Mouse (Mus musculus) left cerebral cortex, adult 18-20 months (tissue): ENCODE measurements around the gene Kdelr1. TPM values are rescaled to one million over a fixed set of nuclear protein-coding genes. Genes with fewer than 3 reads are reported as not detected.
"Not testable (repeated sequence)": the region's sequence is repeated elsewhere in the genome, so short reads cannot be mapped to it uniquely, and the experiment has no call there.

Experiments
- DNase-seq, 2 experiments: peaks; one replicate each; pipeline ENCODE4 v3.0.0; 2021 to 2022; ENCODE audit warnings: low spot score in 2 of 2, mixed read lengths in 1 of 2
- total RNA-seq, 2 experiments: library from RNA; stranded (reverse); gene quantifications; 2 replicates each; pipeline ENCODE4 v1.2.3; 2021

Gene Kdelr1
- total RNA-seq, 2 experiments from 2014 or later: 69.0 to 76.2 TPM

DNA sequence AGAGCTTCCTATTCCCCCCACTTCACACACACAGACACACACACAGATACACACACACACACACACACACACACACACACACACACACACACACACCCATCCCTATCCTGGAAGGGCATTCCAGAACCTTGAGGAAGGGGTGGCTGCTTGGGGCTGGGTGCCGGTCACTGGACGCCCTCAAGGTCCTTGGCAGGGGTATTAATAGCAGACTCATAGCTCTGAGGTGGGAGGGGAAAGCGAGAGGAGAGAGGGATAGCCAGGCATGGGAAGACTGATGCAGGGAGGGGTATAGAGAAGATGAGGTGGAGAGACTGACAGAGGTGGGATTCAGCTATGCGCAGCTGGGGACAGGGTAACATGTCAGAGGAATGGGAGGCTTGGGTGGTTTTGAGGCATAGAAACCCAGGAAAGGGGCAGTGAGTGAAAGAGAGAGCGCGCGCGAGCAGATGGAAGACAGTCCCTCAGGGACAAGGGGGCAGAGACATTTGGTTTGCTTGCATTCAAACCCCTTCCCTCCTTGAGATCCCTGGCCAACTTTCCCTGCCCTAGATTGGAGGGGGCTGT, 3.4 kb upstream of the Kdelr1 start:
- DNase-seq: no peak

DNA sequence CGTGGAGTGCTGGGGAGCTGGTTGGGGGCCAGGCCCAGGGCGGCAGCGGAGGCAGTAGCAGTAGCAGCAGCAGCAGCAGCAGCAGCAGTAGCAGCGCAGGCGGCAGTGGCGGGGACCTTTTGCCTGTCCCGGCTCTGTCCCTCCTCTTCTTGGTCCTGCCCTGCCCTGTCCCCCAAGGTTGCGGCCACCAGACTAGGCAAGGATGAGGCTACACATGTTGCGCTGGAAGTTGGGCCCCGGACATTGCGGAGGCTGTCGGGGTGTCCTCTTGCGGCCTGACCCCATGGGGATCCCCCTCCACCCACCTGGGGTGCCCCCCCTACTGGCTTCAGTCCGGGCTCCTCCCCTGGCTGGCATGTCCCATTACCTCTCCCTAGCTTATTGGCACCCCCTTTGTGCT, 2.8 kb upstream of the Kdelr1 start:
- no peak for DNase-seq

DNA sequence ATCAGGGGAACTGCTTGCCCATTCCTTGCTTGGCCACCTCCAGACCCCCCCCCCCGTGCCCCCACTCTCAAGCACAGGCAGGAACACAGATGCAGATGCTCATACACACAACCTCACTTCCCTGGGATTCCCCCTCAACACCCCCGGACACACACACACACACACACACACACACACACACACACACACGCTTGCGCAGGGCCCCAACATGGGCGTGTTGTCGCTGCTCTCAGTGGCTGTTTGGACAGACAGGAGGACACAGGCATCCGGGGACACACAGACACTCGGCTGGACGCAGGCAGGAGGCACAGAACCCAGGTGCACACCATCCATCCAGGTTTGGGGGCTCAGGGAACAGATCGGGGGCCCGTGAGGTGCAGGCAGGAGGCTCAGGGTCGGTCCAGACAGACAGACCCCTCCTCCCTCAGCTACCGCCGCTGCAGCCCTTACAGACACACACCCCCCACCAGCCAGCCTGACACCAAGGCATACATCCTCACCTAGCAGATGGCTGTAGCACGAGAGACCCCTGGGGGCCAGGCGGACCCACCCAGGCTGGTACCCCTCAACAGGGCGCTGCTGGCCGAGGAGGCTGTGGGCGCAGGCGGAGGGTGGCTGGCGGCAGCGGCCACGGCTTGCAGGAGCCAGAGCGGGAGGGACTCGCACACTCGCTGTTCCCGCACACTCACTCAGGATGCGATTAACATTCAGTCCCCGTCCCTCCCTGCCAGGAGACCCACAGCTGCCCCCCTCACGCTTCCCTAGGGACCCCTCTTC, 2.1 kb upstream of the Kdelr1 start:
- DNase-seq: peak in 1 of 2 experiments; percentile 12

DNA sequence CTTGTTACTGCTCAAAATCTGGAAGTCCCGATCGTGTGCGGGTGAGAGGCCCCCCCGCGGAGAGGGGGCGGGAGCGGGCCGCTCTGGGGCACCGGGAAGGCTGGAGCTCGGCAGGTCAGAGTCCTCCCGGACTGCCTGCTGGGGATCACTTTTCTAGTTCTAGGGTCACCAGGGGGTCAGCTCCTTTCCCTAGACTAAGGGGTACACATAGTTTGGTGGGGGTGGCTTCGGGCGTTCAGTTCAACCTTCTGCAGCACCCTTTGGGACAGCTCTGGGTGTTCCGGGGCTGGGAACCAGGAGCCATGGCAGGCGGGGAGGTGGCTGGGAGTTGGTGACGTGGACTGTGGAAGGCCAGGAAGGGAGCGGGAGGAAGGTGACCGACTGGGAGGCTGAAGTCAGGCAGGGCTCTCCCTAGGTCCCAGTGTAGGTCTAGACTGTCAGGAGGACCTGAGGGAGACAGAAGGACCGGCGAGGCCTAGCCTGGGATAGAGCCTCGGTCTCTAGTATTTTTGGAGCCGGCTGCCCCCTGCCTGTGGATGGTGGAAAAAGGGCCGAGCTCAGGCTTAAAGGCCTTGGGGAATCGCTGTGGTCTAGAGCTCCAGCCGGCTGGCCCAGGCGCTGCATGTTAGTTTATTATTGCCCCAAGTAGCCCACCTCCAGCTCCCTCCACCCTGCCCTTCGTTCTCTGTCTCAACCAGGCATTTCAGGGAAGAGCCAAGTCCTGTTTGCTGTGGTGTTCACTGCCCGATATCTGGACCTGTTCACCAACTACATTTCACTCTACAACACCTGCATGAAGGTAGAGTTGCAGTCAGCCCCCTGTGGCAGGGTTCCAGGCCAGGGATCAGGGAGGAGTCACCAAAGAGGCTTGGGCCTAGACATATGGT, 732 bp downstream of the Kdelr1 start:
- DNase-seq: peak; percentile 36 to 55

DNA sequence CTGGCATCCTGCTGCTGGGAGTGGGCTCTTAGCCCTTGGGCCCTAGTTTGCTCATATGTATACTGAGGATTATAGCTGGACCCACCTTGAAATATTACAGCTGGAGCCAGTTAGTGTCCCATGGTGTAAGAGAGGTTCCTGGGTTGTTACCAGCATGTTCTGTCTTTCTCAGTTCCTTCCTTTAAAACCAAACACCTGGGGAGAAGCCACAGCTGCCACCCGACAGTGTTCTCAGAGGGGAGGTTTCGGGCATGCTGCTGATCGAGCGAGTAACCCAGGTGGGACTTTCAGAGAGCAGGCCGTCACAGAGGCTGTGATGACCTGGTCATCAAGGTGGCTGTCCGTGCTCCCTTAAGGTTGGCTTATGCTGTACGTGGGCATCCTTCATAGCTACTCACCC, 4.3 kb downstream of the Kdelr1 start:
- no peak for DNase-seq

DNA sequence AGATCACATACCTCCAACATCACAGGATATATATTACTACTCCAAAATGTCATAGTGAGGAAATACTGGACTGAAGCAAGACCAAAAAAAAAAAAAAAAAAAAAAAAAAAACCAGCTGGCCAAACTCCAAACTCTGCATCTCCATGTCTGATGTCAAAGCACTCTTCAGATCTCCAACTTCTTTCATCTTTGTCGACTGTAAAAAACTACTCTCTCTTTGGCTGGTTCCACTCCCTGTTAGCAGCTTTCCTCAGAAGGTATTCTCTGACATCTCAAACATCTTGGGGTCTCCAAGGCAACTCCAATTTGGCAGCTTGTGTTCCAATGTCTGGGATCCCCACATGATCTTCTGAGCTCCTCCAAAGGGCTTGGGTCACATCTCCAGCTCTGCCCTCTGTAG, 5.7 kb downstream of the Kdelr1 start, which contains the start of gene Grin2d:
Gene Grin2d, minus strand, starts transcription at position 101 of the 400 bp plus-strand sequence.
- not testable (repeated sequence) for DNase-seq

DNA sequence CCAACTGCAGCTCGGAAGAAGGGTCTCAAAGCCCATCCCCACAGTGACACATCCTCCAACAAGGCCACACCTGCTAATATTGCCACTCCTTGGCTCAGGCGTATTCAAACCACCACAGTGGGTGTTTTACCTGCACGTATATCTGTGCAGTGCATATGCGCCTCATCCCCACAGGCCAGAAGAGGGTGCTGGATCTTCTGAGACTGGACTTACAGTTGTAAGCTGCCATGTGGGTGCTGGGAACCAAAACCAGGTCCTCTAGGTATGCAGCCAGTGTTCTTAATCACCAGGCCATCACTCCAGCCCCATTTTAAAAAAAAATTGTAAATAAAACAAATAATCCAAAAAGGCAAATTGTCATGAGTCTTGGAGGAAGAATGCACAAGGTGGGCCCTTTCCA, 8.0 kb downstream of the Kdelr1 start:
- no peak for DNase-seq

DNA sequence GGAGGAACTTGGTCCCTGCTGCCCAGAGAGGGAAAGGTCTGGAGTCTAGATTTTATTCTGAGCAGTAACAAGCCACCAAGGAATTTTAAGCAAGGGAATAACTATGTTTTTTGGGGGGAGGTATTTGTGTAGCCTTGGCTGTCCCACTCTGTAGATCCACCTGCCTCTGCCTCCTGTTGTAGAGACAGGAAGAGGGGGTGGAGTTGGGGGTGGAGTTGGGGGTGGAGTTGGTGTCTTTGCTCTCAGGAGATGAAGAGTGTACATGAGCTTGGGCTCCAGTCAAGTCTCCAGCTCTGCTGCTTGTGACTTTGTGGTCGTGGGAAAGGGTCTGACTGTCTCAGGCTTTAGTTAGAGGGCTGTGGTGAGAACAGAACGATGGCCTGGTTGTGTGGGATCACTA, 8.4 kb downstream of the Kdelr1 start:
- DNase-seq: no peak

DNA sequence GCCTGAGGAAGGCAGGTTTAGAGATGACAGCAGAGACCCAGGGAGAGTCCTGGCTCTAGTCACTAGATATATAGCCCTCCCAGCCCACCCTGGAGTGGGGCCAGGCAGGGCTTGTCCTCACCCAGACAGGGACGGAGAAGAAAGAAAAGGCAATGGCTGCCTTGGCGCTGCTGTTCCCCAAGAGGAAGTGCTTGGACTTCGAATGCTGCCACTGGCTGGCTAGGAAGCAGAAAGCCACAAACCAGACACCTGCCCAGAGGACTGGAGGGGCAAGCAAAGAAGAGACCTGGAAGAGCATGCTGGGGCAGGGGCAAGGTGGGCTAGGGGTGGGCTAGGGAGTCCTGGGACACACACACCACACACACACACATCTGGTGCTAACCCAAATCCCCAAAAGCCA, 14.7 kb downstream of the Kdelr1 start:
- no peak for DNase-seq

DNA sequence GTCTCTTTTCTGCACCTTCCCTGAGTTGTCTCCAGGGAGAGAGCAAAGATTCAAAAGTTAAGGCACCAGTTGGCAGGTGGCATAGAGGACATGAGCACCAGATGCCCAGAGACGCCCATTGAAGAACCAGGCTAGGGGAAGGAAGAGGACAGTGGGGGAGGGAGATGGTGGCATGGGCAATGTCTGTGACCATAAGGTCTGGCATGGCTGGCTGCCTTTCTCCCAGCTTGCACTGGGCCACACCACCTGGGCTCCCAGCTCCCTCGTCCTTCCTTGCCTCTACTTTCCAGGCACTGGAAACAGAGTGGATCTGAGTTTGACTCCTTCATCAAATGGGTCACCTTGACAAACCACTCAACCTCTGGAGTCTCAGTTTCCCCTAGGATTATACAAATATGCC, 20.1 kb downstream of the Kdelr1 start:
- DNase-seq: no peak

DNA sequence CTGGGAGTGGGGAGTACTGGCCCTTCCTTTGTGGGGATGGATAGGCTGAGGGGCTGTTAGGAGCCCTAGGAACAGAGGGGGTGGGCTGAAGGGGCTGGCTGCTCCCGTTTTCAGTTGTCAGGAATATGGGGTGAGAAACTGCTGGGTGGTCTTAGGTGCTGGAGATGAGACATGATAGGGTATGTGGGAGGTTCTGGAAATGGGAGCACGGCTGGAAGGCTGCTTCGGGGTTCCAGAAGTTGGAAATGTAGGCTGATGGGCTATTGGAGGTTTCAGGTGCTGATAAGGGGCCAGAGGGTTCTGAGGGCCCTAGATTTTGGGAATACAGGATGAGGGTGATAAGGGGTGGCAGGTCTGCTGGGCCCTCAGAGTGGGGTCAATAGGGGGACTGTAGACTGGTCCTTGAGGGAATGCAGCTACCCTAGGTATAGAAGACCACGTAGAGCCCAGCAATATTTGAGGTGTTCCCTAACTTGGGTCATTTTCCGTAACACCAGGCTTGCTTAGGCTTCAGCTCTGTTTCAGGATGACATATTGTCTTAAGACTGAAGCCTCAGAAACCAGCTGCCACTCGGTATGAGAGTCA, 23.5 kb downstream of the Kdelr1 start:
- DNase-seq: no peak

DNA sequence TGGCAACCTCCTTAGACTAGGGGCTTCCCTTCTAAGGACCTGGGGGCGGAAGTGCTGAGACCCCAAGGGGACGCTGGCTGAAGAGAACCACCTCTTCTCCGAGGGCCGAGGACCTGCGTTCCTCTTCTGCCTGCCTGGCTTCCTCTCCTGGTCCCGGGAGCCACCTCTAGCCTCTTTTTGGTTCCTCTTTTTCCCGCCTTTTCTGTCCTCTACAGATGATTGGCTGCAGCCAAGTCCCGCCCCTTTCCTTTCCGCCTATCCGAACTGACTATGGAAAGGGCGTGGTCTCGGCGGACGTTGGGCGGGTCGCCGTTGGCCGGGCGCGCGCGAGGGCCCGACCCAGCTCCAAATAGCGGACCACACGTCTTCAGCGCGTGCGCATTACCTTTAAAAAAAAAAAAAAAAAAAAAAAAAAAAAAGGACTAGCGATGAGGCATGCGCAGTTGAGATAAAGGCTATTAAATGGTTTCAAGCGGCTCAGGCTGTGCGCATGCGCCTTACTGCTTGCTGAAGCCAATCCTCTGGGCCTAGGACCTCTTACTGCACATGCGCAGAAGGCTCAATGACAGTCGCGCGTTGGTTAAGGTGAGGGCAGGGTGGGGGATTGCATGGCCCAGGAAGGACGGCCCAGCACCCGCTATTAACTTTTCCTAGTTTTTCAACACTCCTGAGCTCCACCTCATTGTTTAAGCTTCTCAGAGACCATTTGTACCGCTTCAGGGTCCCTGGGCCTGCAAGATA, 24.1 kb downstream of the Kdelr1 start, which contains the start of the genes Syngr4 and Tmem143:
Gene Syngr4, minus strand, starts transcription at position 198 of the 741 bp plus-strand sequence.
Gene Tmem143, plus strand, starts transcription at position 425 of the 741 bp plus-strand sequence.
- peak; percentile 94 to 95 for DNase-seq

DNA sequence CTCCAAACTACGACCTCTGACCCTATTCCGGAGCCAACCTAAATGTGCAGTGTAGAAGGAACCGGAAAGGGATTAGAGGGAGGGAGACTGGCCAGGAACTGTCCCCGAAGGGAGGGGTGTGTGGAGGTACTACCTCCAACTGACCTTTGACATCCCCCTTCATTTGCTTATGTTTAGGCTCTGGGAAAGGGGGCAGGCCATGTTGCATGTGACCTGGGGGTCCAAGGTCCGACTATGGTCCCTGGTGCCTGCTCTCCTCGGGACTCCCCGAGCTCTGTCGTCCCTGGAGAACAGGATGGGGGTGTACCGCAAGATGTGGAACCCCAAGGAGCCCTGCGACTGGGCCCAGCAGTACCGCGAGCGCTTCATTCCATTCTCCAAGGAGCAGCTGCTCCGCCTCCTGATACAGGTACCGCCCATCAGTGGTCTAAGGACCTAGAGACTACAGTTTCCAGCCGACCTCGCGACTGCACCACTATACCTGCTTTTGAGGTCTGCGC, 24.7 kb downstream of the Kdelr1 start:
- peak; percentile 45 to 53 for DNase-seq

DNA sequence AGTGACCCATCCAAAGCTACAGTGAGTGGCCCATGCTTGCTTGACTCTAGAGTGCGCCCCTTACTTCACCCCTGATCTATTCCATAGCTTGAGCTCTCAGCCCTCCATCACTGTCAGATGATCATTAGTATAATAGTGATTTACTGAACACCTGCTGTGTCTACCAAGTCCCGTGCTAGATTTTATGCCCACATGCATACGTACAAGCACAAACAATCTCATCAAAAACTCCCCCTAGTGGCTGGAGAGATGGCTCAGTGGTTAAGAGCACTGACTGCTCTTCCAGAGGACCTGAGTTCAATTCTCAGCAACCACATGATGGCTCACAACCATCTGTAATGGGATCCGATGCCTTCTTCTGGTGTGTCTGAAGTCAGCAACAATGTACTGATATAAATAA, 25.6 kb downstream of the Kdelr1 start:
- not testable (repeated sequence) for DNase-seq

DNA sequence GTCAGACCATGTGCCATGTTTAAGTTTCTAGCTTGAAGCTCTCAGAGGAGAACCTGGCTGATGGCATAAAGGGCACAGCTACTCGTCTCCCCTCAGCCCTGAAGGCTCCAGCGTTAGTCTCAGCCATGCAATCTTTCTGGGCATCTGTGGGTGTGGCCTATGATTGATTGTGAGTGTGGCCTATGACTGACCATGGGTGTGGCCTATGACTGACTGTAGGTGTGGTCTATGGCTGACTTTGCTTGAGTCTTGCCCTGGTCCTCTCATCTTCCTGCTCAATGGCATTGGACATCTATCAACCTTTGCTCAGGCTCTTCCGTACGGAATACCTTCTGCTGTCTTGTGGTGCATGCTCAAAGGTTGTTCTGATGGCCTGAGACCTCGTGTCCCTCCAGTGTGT, 29.0 kb downstream of the Kdelr1 start:
- DNase-seq: no peak

DNA sequence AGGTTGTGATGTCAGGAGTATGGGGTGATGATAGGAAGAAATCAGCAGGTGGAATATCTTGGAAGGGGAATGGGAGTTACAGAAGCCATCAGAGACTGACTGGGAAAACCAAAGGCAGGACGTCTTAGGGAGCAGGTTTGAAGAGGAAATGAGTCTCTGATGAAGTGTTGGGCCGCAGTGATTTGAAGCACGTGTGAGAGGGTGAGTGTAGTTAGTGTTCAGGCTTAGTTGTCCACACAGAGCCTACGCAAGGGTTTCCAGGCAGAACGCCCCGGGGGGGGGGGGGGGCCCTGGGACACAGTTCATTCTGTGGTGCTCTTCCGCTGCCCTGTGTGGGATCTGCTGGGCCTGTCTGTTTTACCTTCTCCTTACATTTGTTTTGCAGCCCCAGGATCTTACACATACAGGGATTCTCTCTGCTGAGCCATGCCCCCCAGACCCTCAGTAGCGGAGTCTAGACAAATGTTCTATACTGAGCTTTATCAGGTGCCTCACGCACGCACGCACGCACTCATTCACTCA, 30.0 kb downstream of the Kdelr1 start:
- DNase-seq: no peak

DNA sequence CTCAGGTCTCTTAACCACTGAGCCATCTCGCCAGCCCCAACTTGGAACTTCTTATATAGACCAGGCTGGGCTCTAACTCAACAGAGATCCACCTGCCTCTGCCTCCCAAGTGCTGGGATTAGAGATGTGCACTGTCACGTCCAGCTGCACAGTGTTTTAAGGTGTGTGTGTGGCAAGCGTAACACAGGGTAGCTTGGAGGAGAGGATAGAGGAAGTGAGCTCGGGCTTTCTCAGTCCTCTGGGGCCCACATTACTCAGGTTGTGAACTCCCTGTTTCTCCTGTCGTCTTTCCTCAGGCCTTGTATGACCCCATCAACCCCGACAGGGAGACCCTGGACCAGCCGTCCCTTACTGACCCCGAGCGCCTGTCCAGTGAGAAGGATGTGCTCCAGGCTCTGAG, 34.0 kb downstream of the Kdelr1 start:
- no peak for DNase-seq

DNA sequence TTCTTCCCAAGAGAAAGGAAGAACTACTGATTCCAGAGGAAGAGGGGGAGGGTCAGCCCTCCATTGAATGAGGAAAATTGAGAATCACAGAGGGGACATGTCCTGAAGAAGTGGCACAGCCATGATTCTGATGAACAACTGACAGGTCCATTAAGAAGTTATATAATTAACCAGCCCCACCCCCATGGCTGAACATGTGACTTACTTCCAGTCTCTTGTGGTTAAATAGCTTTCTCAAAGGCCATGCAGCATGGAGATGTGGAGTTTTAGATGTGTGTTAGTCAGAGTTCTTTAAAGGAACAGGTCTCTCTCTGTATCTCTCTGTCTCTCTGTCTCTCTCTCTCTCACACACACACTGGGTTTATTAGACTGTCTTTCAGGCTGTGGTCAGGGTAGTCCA, 35.8 kb downstream of the Kdelr1 start:
- DNase-seq: no peak

DNA sequence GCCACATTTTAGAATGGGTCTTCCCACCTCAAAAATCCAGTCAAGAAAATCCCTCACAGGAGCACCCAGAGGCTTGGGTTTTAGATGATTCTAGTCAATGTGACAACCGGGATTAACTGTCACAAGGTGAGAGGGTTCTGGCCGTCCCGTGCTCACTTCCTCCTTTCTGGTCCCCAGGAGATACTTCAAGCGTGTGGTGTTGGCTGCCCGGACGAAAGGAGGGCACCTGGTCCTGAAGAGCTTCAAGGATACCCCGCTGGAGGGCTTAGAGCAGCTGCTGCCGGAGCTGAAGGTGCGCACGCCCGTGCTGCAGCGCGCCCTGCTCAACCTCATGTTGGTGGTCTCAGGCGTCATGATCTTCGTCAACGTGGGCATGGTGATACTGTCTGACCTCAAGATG, 36.6 kb downstream of the Kdelr1 start:
- no peak for DNase-seq

DNA sequence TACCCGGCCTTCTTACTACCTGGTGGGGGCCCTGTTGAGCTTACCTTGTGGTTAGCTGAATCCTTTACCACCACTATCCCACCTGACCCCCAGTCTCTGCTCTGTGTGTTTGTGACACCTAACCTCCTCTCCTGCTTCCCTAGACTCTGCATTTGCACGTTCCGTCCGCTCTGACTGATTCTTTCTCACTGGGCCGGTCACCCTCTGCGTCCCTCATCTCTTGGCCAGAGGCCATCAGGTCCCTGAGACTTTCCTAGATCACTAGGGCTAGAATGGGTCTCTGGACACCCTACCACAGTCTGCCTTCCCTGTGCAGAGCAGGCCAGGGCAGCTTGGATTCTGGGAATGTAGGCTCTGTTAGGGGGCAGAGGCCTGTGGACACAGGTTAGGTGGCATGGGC, 41.5 kb downstream of the Kdelr1 start:
- DNase-seq: no peak
